Mouse (Mus musculus): Measurements from ENCODE around the gene Hoxa7.

GRCm38 (mm10) chr6:52247766-52248637, 26.3 kb upstream of the Hoxa7 start:
- TF ChIP-seq POLR2A (IDR thresholded peaks at IDR 0.05; ENCODE audit: borderline replicate concordance, low read depth, low read length) (no peak), CTCF (IDR thresholded peaks at IDR 0.05; ENCODE audit: low read depth, low read length) (no peak)
